Mouse (Mus musculus) heart, postnatal 10 days (tissue): Measurements from ENCODE around the gene Prdm5. TPM values are rescaled to one million over a fixed set of nuclear protein-coding genes. Genes with fewer than 3 reads are reported as not detected.
A peak's percentile ranks its signal among the peaks of the same experiment; 100 is the strongest.

Experiments used
- DNase-seq, 2 experiments: peaks; one replicate each; pipeline ENCODE4 v3.0.0; 2021
- intact Hi-C: fragments of 180-260 bp; cut with DNase I; formaldehyde crosslinking; loops from one replicate; pipeline ENCODE4 v1.15.1; 2025
- total RNA-seq, 2 experiments: library from RNA; stranded (reverse); gene quantifications; 2 replicates each; pipeline ENCODE4 v1.2.3; 2021

The Prdm5 gene
- total RNA-seq: 10 to 100 TPM; 10.2 to 11.1 TPM

- DNase-seq: peak; percentile 76 to 82
- intact Hi-C loops: loop anchor here (5.0 kb wide), 2 partner anchors 73 to 107 kb away; partner anchors contain the start of gene Ndnf
Observed at GRCm38 (mm10) chr6:65778861-65779688, at the start of gene Prdm5. Prdm5 (plus strand) TSS chr6:65778988.

GRCm38 (mm10) chr6:65739442-65739841, 39.3 kb upstream of the Prdm5 start:
- intact Hi-C loops: no loop called here
- DNase-seq: peak; percentile 41

GRCm38 (mm10) chr6:65743144-65743870, 35.5 kb upstream of the Prdm5 start:
- no peak for DNase-seq
- intact Hi-C loops: no loop called here

DNA sequence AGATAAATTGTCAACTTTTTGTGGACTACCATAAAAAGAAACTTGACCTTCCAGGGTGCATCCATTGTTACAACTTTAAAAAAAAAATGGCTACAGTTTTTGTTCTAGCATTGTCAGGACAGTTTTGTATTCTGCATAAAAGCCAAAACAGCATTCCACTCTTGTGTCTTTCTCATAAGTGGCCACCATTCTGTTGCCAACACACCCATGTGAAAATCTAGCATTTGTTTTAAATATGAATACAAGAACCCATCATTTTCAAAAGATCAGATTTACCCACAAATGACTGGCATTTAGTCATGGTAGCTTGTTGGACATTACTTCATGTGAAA, 35.0 kb upstream of the Prdm5 start:
- DNase-seq: no peak
- intact Hi-C loops: no loop called here

- intact Hi-C loops: no loop called here
- no peak for DNase-seq
Observed at GRCm38 (mm10) chr6:65758214-65758613, 20.6 kb upstream of the Prdm5 start.

DNA sequence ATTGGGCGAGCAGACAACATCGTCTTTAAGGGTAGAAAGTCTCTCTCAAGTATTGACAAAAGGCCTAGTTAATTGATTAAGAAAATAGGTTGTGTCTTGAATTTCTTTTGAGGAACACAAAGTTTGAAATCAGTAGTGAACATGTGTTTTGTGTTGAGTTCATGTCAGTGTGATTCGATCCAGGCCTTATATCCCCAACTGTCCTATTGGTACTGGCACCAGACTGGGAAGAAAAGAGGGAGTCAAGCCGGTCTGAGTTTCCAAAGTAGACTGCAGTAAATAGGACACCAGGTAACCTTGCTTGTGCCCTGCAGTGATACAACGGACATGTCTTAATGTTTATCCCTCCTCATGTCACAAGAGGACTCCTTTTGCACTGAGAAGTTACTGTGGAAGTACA, 19.6 kb upstream of the Prdm5 start:
- no peak for DNase-seq

GRCm38 (mm10) chr6:65760073-65760472, 18.7 kb upstream of the Prdm5 start:
- DNase-seq: no peak
- intact Hi-C loops: no loop called here

More for the DNA sequence above, 19.6 kb upstream of the Prdm5 start:
- intact Hi-C loops: no loop called here

DNA sequence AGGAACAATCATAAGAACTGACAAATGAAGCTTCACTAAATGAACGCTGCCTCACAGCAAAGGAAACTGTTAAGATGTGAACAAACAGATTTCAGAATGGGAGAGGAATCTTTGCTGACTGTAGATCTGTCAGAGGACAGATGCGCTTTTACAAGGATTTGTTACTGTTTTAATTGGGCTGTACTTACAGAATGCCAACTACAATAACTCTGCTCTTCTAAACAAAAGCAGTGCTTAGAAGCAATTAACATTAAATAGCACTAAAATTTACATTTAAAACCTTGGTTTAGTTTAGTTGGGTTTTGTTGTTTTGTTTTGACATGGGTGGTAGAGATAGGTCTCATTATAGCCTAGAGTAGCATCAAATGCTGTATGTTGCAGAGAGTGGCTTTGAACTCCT, 14.3 kb upstream of the Prdm5 start:
- intact Hi-C loops: no loop called here
- DNase-seq: no peak

DNA sequence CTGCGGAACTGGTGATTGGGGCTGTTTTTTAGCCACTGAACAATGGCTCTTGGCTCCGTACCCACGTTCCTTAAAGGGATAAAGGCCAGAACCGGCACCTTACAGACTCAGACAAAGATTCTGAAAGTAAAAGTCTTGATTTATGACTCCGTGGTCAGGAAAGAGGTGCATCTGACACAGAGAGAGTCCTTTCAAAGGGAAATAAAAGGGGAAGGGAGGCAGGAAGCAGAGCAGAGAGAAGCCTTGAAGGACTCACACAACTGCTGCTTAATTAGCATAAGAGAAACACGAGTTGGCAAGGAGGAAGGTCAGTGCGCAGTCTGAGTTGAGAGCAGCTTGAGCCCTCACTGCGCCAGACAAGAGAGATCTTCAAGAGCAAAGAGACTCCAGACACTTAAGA, 13.7 kb upstream of the Prdm5 start:
- intact Hi-C loops: no loop called here
- peak; percentile 26 to 44 for DNase-seq

GRCm38 (mm10) chr6:65765752-65766397, 12.9 kb upstream of the Prdm5 start:
- no peak for DNase-seq
- intact Hi-C loops: no loop called here

DNA sequence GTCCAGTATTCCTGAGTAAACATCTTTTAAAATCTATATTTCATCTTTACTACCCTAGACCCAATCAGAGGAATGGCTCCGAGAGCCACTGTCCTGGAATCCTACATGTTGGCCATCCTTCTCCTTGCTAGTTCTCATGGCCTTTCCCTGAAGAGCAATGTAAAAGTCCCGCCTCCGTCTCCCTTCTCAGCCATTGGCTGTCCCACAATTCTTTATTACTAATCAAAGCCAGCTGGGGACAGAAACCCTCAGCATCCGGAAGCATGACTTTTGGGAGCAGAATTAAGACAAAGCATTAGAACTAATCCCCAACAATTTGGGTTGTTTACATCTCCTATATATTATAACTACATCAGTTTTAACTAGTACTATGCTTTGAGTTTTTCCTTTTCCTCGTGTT, 10.9 kb upstream of the Prdm5 start:
- DNase-seq: no peak
- intact Hi-C loops: no loop called here

DNA sequence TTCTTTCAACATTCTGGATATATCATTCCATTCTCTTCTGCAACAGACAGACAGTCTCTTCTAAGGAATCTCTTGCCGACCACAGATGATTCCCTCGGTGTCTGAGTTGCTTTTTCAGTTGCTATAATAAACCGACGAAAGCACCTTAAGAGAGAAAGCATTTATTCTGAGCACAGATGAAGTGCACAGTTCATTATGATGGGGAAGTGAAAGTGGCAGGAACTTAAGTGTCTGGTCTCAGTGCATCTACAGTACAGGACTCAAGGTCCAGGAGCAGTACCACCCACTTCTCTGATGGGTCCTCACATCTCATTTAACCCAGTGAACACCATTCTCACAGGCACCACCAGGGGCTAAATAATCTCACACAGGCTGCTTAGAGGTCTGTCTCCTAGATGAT, 5.2 kb upstream of the Prdm5 start:
- intact Hi-C loops: no loop called here
- DNase-seq: no peak

DNA sequence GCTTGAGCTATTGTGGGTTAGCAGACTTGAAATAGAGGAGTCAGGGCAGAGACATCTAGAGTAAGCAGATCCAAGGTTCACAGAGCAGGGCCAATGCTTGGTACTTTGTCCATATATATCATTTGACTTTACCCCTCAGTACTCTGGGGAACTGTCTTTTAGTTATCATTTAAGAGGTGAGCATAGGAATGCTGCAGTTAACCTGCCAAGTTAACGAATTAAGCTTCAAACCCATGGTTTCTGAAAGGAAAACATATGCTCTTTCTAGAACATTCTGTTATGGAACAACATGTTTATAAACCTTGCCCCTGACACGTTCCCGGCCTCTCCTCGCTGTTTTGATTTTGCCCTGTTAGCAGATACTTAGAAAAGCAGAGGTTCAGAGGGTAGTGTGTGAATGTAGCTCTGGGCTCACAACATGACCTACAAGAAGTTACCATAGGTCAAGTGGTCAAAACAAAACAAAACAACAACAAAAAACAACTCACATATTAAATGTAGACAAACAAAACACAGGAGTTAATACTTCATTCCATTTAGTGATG, 973 bp downstream of the Prdm5 start:
- DNase-seq: no peak
- intact Hi-C loops: loop anchor here (5.0 kb wide), 2 partner anchors 73 to 107 kb away; partner anchors contain the start of gene Ndnf

DNA sequence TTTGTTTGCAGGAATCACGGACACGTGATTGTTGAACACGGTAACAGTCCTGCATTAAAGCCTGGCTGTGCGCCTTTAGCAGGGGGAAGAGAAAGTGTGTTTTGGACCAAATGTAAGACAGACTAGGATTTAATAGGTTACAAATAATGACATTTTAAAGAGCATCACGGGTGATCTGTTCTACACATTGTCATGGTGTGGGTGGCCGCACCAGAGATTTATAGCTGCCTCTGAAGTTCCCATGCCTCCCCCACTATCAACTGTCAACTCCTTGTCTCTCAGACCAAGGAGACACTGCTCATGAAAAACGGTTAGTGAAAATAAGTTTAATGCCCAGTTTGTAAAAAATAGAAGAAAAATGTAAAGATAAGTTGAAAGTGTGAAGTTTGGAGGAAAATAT, 2.7 kb downstream of the Prdm5 start:
- intact Hi-C loops: no loop called here
- DNase-seq: no peak

DNA sequence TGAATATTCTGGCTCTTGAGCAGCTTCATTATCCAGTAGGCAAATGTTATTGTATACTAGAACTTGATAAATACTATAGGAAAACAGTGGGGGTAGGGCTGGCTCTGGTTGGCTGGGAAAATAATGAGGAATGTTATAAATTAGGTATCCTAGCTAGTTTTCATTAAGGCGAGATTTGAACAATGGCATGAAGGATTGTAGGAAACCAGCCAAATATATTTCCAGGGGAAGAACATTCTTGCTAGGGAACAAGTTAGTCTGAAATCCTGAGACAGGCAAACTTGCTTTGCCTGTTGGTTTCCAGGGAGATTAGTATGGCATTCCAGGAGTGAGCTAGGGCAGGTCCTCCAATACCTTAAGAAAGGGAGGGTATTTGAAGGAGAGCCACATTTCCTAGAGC, 4.9 kb downstream of the Prdm5 start:
- DNase-seq: no peak
- intact Hi-C loops: no loop called here

DNA sequence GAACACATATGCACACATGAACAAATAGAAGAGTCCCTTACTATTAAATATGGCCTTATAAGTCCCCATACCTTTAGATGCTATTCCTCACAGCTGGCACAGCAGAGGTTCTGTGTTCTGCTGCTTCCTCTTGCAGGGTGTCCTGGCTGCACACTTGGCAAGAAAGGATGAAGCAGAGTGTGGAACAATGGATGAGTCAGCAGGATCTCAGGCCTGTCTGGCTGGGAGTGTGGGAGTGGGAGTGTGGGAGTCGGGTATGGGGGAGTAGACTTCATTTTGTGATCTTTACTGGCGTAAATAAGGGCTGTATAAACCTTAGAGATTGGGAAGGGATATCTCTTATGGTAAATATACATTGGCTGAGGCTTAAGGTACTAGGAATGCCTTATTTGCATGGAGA, 14.1 kb downstream of the Prdm5 start:
- DNase-seq: no peak
- intact Hi-C loops: no loop called here

DNA sequence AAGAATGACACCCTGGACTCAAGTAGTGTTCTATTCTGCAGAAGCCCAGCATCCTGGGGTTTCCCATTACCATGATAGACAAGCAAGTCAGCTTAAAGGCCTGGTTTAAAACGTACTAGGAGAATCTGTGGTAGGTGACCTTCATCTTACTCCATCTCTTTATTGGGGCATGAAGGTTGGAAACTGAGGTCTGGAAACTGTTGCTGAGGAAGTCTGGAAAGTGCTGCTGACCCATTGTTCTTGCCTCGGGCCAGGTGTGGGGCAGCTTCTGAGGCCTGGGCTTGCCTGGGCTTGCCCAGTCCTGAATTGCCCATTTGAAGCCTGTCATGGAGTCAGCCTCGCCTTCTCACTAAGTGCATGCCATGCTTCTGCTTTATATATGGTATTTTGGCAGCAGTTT, 17.8 kb downstream of the Prdm5 start:
- DNase-seq: no peak
- intact Hi-C loops: no loop called here

GRCm38 (mm10) chr6:65797276-65797675, 18.5 kb downstream of the Prdm5 start:
- no peak for DNase-seq
- intact Hi-C loops: no loop called here

- no peak for DNase-seq
- intact Hi-C loops: no loop called here
Observed at GRCm38 (mm10) chr6:65798390-65798789, 19.6 kb downstream of the Prdm5 start.

GRCm38 (mm10) chr6:65811685-65812084, 32.9 kb downstream of the Prdm5 start:
- no peak for DNase-seq
- intact Hi-C loops: no loop called here

DNA sequence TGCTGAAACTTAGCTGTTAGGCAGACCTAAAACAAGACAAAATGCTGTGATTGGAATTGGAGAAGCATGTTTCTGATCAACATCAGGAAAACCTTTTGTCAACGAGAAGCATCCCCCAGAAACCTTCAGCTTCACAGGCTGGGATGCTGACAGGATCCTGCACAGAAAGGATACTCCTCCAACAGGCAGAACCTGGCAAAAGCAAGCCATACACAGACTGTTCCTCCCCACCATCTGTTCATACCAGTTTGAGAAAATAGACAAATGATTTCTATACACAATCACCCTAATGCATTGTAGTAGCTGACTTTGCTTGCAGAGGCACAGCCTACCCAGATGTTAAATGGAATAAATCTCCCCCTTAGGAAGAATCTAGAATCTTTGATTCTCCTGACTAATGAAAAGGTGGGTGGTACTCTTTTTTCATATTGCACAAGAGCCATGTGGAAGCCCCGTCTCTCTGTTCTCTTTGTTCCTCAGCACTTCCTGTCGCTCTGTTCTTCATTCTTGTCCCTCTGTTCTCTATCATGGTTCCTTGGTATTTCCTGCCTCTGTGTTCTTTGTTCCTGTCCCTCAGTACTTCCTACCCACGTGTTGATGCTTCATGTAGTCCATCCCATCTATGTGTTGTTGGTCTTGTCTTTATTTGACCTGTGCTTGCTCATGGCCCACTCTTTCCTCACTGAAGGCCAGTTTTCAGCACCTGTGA, 39.4 kb downstream of the Prdm5 start:
- no peak for DNase-seq
- intact Hi-C loops: no loop called here
